Mouse (Mus musculus) midbrain, embryonic 11.5 days (tissue): ENCODE measurements around the gene Ttc21b. TPM values are rescaled to one million over a fixed set of nuclear protein-coding genes. Genes with fewer than 3 reads are reported as not detected.

ENCODE experiments used
- polyA plus RNA-seq: library from polyadenylated mRNA; unstranded; fragments of >200 nt; fragmentation: Nextera tagmentation; extraction: Ambion mirVana; gene quantifications from 2 replicates; pipeline ENCODE4 v1.2.1, GENCODE M21; 2014

Gene Ttc21b
- polyA plus RNA-seq, 1 experiment from 2014 or later = 15.1 TPM

Other genes starting within 250 kb of the Ttc21b start
- gene Galnt3, start 131.6 kb downstream of the Ttc21b start, polyA plus RNA-seq = 0.37 and 1.1 TPM in 2 replicates
- 1.8 and 2.4 TPM in 2 replicates for gene Scn1a, start 184.2 kb upstream of the Ttc21b start, polyA plus RNA-seq